Mouse (Mus musculus) limb, embryonic 14.5 days (tissue): ENCODE data around the gene Abhd11. TPM values are rescaled to one million over a fixed set of nuclear protein-coding genes. Genes with fewer than 3 reads are reported as not detected.
A peak's percentile ranks its signal among the peaks of the same experiment; 100 is the strongest.

Source experiments
- ATAC-seq: fragments of 200-750 bp; cut with Nextera tagmentation; 2 replicates; pipeline ENCODE4 v1.8.0; 2017; ENCODE audit warnings: low read depth, moderate number of reproducible peaks, moderate TSS enrichment; ENCODE audit not compliant: low FRiP score
- DNase-seq: peaks from one replicate; pipeline ENCODE4 v3.0.0-alpha.2; 2015; ENCODE audit warnings: low spot score
- H3K27ac ChIP-seq: fragments of 300-500 bp; sonication (generic); replicated peaks from 2 replicates; pipeline ENCODE4 v1.5.1; 2014; ENCODE audit warnings: low read depth, mild to moderate bottlenecking, low read length, moderate library complexity, mixed read lengths
- H3K27me3 ChIP-seq: fragments of 300-500 bp; sonication (generic); 2 replicates; pipeline ENCODE4 v1.6.1; 2014; ENCODE audit warnings: low read length, mixed read lengths; ENCODE audit not compliant: control insufficient read depth, insufficient read depth
- H3K36me3 ChIP-seq: fragments of 300-500 bp; sonication (generic); 2 replicates; pipeline ENCODE4 v1.6.1; 2014; ENCODE audit warnings: mild to moderate bottlenecking, low read length, moderate library complexity, mixed read lengths; ENCODE audit not compliant: control insufficient read depth, insufficient read depth
- H3K4me1 ChIP-seq: fragments of 300-500 bp; sonication (generic); 2 replicates; pipeline ENCODE4 v1.6.1; 2014; ENCODE audit warnings: antibody characterized with exemption, low read length, mixed read lengths; ENCODE audit not compliant: control insufficient read depth, insufficient read depth
- H3K4me2 ChIP-seq: fragments of 300-500 bp; sonication (generic); replicated peaks from 2 replicates; pipeline ENCODE4 v1.6.1; 2014; ENCODE audit warnings: low read depth, mild to moderate bottlenecking, low read length, moderate library complexity; ENCODE audit not compliant: severe bottlenecking
- H3K4me3 ChIP-seq: fragments of 300-500 bp; sonication (generic); replicated peaks from 2 replicates; pipeline ENCODE4 v1.5.1; 2014; ENCODE audit warnings: low read length
- H3K9ac ChIP-seq: fragments of 300-500 bp; sonication (generic); 2 replicates; pipeline ENCODE4 v1.6.1; 2014; ENCODE audit warnings: mild to moderate bottlenecking, low read depth, low read length, moderate library complexity; ENCODE audit not compliant: severe bottlenecking
- H3K9me3 ChIP-seq: fragments of 300-500 bp; sonication (generic); 2 replicates; pipeline ENCODE4 v1.6.1; 2016; ENCODE audit warnings: low read length; ENCODE audit not compliant: control insufficient read depth
- POLR2A ChIP-seq: fragments of 200-500 bp; IDR thresholded peaks from 2 replicates; pipeline ENCODE4 v1.8.0; 2012; ENCODE audit warnings: inconsistent platforms, mild to moderate bottlenecking, moderate library complexity, borderline replicate concordance; ENCODE audit not compliant: insufficient read depth, insufficient read length; ENCODE audit errors: extremely low read depth
- WGBS: fragments of 180-500 bp; shearing (Covaris S2); extraction: QIAGEN DNeasy Blood & Tissue Kit; methylation state at CpG from one replicate; pipeline ENCODE4 v1.1.7; 2014; 5-methylcytosine and 5-hydroxymethylcytosine counted together
- polyA plus RNA-seq, 2 experiments: library from polyadenylated mRNA; depleted of rRNA in 1 of 2; stranded (reverse) in 1 of 2; unstranded in 1 of 2; fragments of >200 nt; fragmentation: Nextera tagmentation in 1 of 2; extraction: Ambion mirVana in 1 of 2; gene quantifications; 2 replicates each; pipeline versions ENCODE4 v1.2.1 to v1.2.3; 2012 to 2014

The Abhd11 gene
- polyA plus RNA-seq, 2 experiments: 67.4 to 83.2 TPM

DNA sequence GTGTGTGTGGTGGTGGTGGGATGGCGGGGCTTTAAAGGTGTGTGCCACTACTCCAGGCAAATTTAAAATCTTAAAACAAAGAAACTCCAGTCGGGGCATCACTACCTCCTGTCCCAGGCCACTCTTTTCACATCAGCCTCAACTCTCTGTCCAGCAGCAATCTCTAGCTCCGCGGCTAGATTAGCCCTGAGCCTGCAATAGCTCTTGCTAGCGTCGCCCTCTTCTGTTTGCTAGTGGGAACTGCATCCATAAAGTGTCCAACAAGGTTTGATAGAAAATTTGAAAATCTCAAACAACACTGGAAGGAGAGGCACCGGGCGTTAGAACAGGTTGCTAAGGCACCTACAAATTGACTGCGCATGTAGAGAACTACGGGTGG is 43.5 kb upstream of the Abhd11 start:
- H3K9ac ChIP-seq: no peak overlapping the region
- peaks cover 10% of the 10 kb centered on the region for H3K4me1 ChIP-seq
- no peaks in the 10 kb centered on the region for H3K27me3 ChIP-seq
- ATAC-seq (peak; percentile 45; the same call in 1 of the 2 replicates), DNase-seq (peak; percentile 83)
- H3K36me3 ChIP-seq: no peaks in the 10 kb centered on the region
- no peaks in the 10 kb centered on the region for H3K9me3 ChIP-seq
- 6% methylated on average over 10 of the region's 10 CpGs for WGBS
- TF ChIP-seq POLR2A: no peak
- peak overlapping the region; percentile 27 for H3K4me3 ChIP-seq
- H3K4me2 ChIP-seq: peak overlapping the region; percentile 57
- no peak overlapping the region for H3K27ac ChIP-seq

DNA sequence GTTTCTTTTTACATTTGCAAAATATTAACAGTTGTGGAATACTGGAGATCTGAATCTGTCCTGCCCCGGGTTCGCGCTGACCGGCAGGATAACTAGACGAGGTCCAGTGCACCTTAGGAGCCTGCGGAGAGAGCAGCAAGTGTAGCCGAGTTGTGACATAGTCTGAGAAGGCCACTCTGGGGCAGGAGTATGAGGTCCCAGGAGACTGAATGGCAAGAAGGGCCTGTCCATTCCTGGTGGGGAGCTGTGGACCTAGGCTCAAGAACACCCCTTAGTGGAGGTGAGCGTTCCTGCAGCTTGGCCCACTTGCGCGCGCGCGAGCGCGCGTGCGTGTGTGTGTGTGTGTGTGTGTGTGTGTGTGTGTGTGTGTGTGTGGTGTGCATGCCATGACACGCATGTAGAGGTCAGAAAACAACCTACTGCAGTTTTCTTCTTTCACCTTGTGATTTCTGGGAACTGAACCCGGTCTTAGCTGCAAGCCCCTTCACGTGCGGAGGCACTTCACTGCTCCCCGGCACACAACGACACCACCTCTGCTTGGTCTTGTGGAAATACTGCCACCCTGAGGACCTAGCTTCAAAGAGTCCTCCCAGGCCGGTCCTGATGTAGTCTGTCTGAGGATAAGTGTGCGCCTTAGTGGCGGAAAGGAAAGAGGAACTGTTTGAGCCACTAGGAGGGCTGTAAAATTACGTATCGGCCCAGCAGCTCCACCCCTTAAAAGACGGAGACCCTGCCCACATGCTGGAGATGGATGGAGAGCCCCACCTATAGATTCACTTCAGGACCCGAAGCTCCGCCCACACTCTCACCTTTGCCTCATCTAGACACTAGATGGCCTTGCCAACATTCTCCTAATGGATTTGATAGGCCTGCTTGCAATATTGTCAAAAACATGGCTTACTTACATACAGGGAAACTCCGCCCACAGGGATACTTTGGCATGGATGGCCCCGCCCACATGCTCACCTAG is 42.8 kb upstream of the Abhd11 start:
- 5% methylated on average over 33 of the region's 33 CpGs for WGBS
- TF ChIP-seq POLR2A: no peak
- no peaks in the 10 kb centered on the region for H3K27me3 ChIP-seq
- peak overlapping the region; percentile 34; the same call in 1 of the 2 replicates for H3K9ac ChIP-seq
- ATAC-seq (peak; percentile 67), DNase-seq (peak; percentile 69)
- H3K4me1 ChIP-seq: peaks cover 10% of the 10 kb centered on the region
- H3K4me3 ChIP-seq: peak overlapping the region; percentile 27
- no peak overlapping the region for H3K27ac ChIP-seq
- H3K36me3 ChIP-seq: no peaks in the 10 kb centered on the region
- no peaks in the 10 kb centered on the region for H3K9me3 ChIP-seq
- H3K4me2 ChIP-seq: peak overlapping the region; percentile 57

DNA sequence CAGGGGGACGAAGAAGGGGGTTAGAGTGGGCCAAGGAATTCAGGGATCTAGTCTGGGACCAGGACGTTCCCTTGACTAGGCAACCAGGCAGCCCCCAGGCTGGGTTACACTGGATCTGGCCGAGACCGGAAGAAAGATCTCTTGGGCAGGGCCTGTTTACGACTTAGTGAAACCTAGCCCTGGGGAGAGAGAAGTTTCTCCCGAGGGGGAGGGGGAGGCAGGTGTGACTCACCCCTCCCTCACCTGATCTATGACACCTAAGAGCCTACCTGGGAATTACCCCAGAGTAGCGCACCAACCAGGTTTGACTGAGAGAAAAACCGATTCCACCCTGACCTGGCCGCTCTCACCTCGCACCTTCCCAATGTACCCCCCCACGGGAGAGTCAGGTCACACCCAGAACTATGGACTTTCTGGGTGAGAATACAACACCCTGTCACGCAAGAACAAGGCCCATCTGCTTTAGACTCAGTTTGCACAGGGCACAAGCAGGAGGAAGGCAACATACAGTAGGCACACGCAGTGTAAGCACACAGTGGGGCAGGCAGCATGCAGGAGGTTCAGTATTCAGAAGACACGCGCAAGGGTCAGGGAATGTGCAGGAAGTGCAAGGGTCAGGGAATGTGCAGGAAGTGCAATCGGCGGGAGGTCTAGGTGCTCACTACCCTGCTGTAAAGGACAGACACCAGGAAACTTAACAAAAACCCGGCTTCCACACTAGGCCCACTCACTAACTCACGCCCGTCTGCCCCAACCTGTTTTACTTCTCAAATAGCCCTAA is 41.6 kb upstream of the Abhd11 start:
- TF ChIP-seq POLR2A: no peak
- no peak for ATAC-seq
- Histone ChIP-seq H3K27ac (no peak overlapping the region), H3K4me3 (no peak overlapping the region), H3K4me2 (no peak overlapping the region), H3K9ac (no peak overlapping the region), H3K36me3 (no peaks in the 10 kb centered on the region), H3K27me3 (no peaks in the 10 kb centered on the region), H3K4me1 (peaks cover 10% of the 10 kb centered on the region), H3K9me3 (no peaks in the 10 kb centered on the region)
- 58% methylated on average over 20 of the region's 20 CpGs for WGBS
- no peak for DNase-seq

DNA sequence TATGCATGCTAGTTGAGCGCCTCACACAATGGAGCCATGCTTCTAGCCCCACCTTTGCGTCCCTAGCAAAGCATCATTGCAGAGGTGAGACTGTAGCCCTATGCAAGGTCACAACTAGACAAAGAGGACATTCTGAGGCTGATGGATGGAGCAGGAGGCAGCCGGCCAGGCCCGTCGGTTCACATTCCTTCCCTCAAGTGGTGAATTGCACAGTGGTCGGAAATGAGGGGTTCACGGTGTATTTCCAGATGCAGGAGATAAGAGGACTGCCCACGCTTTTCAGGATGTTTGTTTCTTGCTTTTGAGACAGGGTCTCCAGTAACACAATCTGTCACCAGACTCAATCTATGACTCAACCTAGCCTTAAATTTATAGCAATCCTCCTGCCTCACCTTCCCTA is 38.3 kb upstream of the Abhd11 start:
- Histone ChIP-seq H3K36me3 (no peaks in the 10 kb centered on the region), H3K27ac (no peak overlapping the region), H3K27me3 (no peaks in the 10 kb centered on the region), H3K4me2 (no peak overlapping the region), H3K9me3 (no peaks in the 10 kb centered on the region), H3K4me1 (peaks cover 9% of the 10 kb centered on the region), H3K9ac (no peak overlapping the region), H3K4me3 (no peak overlapping the region)
- no peak for DNase-seq
- WGBS: 55% methylated on average over 8 of the region's 8 CpGs
- no peak for ATAC-seq
- no peak for TF ChIP-seq POLR2A

DNA sequence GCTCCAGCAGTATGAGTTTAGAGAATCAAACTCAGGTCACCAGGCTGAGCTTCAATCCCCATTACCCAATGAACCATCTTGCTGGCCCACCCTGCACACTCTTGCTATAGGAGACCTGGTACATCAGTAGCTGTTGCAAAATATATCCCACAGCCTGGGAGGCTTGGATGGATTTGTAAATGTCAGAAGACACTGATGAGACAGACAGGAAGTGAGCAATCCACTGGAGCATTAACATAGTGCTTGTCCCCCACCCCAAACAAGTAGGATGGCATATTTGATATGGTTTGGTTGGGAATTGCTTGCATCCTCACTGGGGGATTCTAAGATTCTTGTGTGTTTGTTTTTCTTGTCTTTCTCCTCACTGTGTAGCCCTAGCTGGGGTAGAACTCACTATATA is 35.9 kb upstream of the Abhd11 start:
- DNase-seq: no peak
- H3K4me3 ChIP-seq: no peak overlapping the region
- H3K9me3 ChIP-seq: no peaks in the 10 kb centered on the region
- H3K27ac ChIP-seq: no peak overlapping the region
- H3K9ac ChIP-seq: no peak overlapping the region
- H3K4me2 ChIP-seq: no peak overlapping the region
- ATAC-seq: no peak
- no peak for TF ChIP-seq POLR2A
- H3K27me3 ChIP-seq: no peaks in the 10 kb centered on the region
- H3K4me1 ChIP-seq: no peaks in the 10 kb centered on the region
- H3K36me3 ChIP-seq: no peaks in the 10 kb centered on the region
